Mouse (Mus musculus): ENCODE measurements around the gene Tcf15.
A peak's percentile ranks its signal among the peaks of the same experiment; 100 is the strongest.

The Tcf15 gene

DNA sequence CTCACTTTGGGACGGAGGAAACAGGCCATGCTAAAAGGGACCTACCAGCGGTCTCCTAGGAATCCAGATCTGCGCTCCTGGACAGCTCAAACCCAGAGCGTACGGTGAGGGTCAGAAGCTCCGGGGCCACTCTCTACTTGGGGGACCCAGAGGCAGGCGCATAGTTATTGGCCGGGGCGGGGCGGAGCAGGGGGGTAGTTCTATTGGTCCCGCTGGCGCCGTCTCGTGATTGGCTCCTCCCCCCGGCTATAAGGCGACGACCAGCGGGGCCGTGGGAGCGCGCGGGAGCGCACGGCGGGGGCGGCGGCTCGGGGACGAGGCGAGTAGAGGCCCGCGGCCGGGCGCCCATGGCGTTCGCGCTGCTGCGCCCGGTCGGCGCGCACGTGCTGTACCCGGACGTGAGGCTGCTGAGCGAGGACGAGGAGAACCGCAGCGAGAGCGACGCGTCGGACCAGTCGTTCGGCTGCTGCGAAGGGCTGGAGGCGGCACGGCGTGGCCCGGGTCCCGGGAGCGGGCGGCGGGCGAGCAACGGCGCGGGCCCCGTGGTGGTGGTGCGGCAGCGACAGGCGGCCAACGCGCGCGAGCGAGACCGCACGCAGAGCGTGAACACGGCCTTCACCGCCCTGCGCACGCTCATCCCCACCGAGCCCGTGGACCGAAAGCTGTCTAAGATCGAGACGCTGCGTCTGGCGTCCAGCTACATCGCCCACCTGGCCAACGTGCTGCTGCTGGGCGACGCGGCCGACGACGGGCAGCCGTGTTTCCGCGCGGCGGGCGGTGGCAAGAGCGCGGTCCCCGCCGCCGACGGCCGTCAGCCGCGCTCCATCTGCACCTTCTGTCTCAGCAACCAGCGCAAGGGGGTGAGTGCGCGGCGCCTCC, at the start of gene Tcf15:
Tcf15 (plus strand) TSS at position 283 of the 879 bp plus-strand sequence.
- no peak for DNase-seq (ENCODE audit: extremely low read depth, low read depth, low spot score)

GRCm38 (mm10) chr2:152094856-152095545, 48.4 kb upstream of the Tcf15 start:
- DNase-seq (ENCODE audit: extremely low read depth, low read depth, low spot score), result no peak

DNA sequence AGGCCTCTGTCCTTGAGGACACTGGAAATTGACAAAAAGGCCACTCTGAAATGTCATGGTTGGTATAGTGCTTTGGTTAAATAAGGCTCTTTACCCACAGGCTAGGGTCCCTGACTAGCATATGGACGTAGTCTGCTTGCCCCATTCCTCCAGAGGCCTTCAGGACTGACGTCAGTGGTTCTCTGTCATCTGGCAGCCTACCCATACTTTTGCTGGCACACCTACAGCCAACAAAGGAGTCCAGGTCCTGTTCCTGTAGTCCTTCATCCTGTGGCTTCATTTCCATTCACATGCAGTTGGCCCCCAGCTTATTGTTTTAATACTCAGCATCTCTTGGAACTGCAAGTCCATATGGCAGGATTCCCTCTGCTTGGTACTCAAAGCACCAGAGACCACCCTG, 46.4 kb upstream of the Tcf15 start:
- DNase-seq (ENCODE audit: extremely low read depth, low read depth, low spot score), result no peak

DNA sequence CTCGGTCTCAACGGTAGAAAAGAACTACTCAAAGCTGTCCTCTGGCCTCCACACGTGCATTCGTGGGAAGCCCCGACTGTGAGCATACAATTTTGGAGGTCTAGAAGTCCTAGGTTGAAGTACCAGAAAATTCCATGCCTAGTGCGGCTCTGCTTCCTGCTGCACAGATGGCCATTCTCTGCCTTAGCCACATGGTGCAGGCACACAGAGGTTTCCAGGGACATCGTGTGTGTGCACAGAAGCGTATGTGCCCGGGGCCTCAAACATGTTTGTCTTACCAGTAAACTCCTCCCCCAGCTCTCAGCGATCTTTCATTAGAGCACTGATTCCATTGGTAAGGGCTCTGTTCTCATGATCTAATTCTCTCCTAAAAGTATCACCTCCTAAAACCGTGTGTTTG, 45.4 kb upstream of the Tcf15 start:
- no peak for DNase-seq (ENCODE audit: extremely low read depth, low read depth, low spot score)

DNA sequence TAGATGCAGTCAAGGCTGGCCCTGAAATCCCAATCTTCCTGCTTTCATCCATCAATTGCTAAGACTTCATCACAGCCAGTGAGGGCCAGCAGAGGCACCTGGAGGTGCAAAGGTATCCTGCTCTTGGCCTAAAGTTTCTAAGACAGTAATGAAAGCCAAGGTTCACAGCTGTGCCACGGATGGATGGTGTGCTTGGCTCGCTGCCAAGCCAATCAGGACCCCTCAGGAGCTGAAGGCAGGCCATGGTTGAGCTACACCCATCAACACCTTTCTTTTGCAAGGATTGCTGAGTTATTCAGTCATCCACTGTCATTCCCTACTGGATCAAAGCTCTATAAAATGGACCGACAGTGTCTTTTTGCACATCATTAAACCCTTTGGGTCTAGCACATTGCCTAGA, 43.8 kb upstream of the Tcf15 start:
- no peak for DNase-seq (ENCODE audit: extremely low read depth, low read depth, low spot score)

DNA sequence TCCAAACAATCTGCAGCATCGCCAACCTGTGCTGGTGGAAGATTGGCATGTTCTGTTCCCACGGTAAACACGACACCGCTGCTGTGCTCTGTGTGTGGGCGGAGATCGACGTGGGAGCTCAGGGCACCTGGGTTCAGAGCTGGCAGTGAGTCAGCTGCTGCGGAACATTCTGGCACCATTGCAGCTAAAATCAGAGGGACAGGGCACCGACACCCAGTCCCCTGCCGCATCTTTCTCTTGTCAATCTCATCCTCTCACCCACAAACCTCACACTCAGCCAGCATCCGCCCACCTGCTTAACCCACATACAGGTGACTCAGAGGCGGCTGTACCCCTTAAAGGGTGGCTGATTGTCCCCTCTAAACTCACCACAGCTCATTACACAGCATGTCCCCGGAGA, 41.6 kb upstream of the Tcf15 start:
- DNase-seq (ENCODE audit: extremely low read depth, low read depth, low spot score), result no peak

GRCm38 (mm10) chr2:152102369-152102768, 41.0 kb upstream of the Tcf15 start:
- no peak for DNase-seq (ENCODE audit: extremely low read depth, low read depth, low spot score)

GRCm38 (mm10) chr2:152104711-152105317, 38.5 kb upstream of the Tcf15 start:
- no peak for DNase-seq (ENCODE audit: extremely low read depth, low read depth, low spot score)

DNA sequence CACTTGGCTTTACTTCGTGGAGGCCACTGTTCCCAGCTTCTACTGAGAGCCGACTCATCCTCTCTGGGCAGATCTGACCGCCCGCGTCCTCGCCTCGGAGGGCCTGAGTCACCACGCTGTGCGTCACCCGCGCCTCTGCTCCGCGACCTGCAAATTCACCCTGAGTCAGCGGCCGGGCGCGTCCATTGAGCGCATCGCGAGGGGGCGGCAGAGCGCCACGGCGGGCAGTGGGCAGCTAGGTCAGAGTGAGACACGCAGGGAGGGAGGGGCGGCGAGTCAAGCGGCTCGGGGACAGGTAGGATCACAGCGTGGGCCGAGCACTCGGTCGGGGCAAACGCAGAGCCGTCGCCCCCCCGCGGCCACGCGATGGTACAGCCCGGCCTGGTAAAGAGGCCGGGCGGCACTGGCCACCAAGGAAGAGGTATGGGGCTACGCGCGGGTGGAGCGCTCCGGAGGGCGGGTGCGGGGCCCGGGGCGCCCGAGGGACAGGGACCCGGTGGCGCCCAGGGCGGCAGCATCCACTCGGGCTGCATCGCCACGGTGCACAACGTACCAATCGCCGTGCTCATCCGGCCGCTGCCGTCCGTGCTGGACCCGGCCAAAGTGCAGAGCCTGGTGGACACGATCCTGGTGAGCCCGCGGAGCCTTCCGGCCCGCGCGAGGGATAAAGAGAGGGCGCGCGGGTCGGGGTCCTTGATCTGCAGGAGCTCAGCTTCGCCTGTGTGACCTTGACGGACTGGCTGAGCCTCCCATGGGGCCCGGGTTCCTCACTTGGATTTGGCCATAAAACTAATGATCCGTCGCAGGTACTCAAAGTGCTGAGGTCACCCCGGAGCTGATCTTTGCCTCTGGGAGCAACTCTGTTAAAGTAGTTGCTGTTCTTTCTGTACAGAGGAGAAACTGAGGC, 37.8 kb upstream of the Tcf15 start, which contains the start of gene Srxn1:
Srxn1 (plus strand) TSS at position 199 of the 907 bp plus-strand sequence.
- DNase-seq (ENCODE audit: extremely low read depth, low read depth, low spot score), result peak; percentile 23

GRCm38 (mm10) chr2:152106225-152106595, 37.2 kb upstream of the Tcf15 start:
- no peak for DNase-seq (ENCODE audit: extremely low read depth, low read depth, low spot score)

DNA sequence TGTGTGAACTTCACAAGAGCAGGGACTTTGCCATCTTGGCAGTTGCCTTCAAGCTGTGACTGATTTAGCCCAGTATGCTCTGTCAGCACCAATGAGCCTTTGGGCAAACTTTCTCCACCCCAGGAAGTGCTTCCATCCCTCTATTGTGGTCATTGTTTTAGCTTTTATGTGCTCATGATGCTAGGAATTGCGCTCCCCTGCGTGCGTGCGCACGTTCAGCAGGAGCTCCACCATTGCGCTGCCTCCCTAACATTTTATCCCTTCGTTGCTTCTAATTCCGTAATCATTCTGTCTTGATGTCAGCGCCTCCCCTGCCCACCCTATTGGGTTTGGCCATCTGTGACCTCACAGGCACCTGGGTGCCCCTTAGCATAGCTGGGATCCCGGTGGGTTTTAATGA, 36.8 kb upstream of the Tcf15 start:
- DNase-seq (ENCODE audit: extremely low read depth, low read depth, low spot score), result no peak

DNA sequence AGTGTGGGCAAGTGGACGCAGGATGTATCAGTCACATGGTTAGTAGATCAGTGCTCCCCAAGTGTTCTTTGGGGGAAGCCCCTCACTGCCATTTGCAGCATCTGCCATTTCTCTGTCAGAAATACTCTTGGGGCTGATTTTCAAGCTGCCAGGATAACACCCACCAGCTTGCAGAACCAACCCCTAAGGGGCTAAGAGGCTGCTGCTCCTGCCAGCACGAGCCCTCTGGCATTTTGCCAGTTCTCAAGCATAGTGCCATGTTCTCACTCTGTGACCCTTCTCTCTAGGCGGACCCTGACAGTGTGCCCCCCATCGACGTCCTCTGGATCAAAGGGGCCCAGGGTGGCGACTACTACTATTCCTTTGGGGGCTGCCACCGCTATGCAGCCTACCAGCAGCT, 34.7 kb upstream of the Tcf15 start:
- no peak for DNase-seq (ENCODE audit: extremely low read depth, low read depth, low spot score)

DNA sequence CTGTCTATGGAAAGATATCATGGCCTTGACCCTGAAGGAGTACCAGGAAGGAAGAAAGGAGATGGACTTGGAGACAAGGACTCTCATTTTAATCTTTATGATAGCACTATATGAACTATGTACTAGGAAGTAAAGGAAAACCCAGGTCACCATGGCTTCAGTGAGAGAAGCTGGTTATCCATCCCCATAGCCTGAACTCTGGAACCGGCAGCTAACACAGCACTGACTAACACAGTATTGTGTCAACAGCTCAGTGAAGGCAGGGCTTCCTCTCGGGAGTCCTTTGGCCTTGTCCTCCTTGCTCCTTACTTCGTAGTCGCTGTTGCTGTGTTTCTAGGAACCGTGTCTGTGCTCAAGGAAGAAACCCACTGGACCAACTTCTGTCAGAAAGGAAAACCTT, 34.0 kb upstream of the Tcf15 start:
- no peak for DNase-seq (ENCODE audit: extremely low read depth, low read depth, low spot score)

- no peak for DNase-seq (ENCODE audit: extremely low read depth, low read depth, low spot score)
Observed at GRCm38 (mm10) chr2:152111311-152111710, 32.0 kb upstream of the Tcf15 start.

DNA sequence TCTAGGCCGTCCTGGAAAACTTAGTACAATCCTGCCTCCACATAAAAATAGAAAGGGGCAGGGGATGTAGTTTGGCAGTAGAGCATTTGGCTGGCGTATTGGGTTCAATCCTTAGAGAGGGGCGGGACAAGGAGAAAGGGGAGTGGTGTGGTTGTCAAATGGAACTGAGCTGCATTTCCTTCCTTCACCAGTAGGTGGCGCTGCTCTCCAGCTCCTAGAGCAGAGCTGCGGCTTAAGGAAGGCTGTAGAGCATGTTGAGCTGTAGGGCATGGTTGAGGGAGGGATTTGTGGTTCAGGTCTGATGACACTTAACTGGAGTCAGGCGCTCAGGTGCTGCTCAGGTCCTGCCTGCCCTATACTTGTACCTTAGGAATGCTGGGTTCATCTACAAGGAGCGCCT, 31.4 kb upstream of the Tcf15 start:
- DNase-seq (ENCODE audit: extremely low read depth, low read depth, low spot score), result peak; percentile 23

GRCm38 (mm10) chr2:152112490-152112889, 30.9 kb upstream of the Tcf15 start:
- no peak for DNase-seq (ENCODE audit: extremely low read depth, low read depth, low spot score)

DNA sequence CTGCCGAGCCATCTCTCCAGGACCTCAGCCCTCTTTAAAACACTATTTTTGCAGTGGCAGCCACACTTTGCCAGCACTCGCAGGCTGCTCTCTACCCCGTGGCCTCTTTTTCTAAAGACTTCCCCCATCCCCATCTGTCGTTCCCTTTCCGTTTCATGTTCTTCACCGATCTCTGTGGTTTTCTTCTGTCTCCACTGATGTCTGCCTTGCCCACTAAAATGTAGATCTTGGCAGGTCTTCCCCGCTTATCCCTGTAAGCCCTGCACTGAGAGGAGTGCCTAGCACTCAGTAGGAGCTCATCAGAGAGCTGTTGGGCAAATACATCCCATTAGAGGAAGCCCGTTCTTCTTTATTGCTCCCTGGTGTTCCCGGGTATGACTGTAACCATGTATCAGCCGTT, 30.4 kb upstream of the Tcf15 start:
- no peak for DNase-seq (ENCODE audit: extremely low read depth, low read depth, low spot score)

GRCm38 (mm10) chr2:152114057-152114975, 29.0 kb upstream of the Tcf15 start:
- no peak for DNase-seq (ENCODE audit: extremely low read depth, low read depth, low spot score)

DNA sequence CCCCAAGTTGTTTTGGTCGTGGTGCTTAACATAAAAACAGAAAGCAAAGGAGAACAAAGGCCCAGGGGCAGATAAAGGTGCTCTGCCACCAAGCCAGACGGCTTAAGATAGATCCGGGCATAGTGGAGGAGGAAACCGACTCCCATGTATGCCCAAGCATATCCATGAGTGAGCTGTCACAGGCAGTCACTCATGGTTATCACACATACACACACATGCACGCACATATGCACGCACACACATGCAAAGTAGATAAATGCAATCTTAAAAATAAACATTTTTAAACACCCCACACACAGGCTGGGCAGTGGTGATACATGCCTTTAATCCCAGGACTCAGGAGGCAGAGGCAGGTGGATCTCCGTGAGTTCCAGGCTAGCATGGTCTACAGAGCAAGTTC, 25.7 kb upstream of the Tcf15 start:
- DNase-seq (ENCODE audit: extremely low read depth, low read depth, low spot score), result no peak
